Mouse (Mus musculus) intestine, embryonic 14.5 days (tissue): ENCODE data around the gene Usp46. TPM values are rescaled to one million over a fixed set of nuclear protein-coding genes. Genes with fewer than 3 reads are reported as not detected.

ENCODE experiments used
- ATAC-seq: fragments of 200-750 bp; cut with Nextera tagmentation; replicated peaks from 2 replicates; pipeline ENCODE4 v1.8.0; 2017; ENCODE audit warnings: low read depth, moderate number of reproducible peaks, moderate TSS enrichment, moderate library complexity; ENCODE audit not compliant: low FRiP score, low TSS enrichment
- DNase-seq: peaks from one replicate; pipeline ENCODE4 v3.0.0-alpha.2; 2018; ENCODE audit warnings: low spot score
- H3K27ac ChIP-seq: fragments of 300-500 bp; sonication (generic); 2 replicates; pipeline ENCODE4 v1.5.1; 2014; ENCODE audit warnings: low read depth, mild to moderate bottlenecking, control low read depth
- H3K27me3 ChIP-seq: fragments of 300-500 bp; sonication (generic); replicated peaks from 2 replicates; pipeline ENCODE4 v1.6.1; 2014; ENCODE audit warnings: low read length, control low read depth; ENCODE audit not compliant: control insufficient read depth, insufficient read depth
- H3K36me3 ChIP-seq: fragments of 300-500 bp; sonication (generic); 2 replicates; pipeline ENCODE4 v1.6.1; 2014; ENCODE audit warnings: low read length, control low read depth; ENCODE audit not compliant: control insufficient read depth, insufficient read depth
- H3K4me1 ChIP-seq: fragments of 300-500 bp; sonication (generic); replicated peaks from 2 replicates; pipeline ENCODE4 v1.6.1; 2014; ENCODE audit warnings: low read length, control low read depth, mixed read lengths; ENCODE audit not compliant: control insufficient read depth, insufficient read depth
- H3K4me2 ChIP-seq: fragments of 300-500 bp; sonication (generic); 2 replicates; pipeline ENCODE4 v1.6.1; 2014; ENCODE audit warnings: low read length
- H3K4me3 ChIP-seq: fragments of 300-500 bp; sonication (generic); 2 replicates; pipeline ENCODE4 v1.5.1; 2014; ENCODE audit warnings: low read depth, low read length, control low read depth, mixed read lengths
- H3K9ac ChIP-seq: fragments of 300-500 bp; sonication (generic); 2 replicates; pipeline ENCODE4 v1.6.1; 2014; ENCODE audit warnings: mild to moderate bottlenecking, low read length
- H3K9me3 ChIP-seq: fragments of 300-500 bp; sonication (generic); 2 replicates; pipeline ENCODE4 v1.6.1; 2016; ENCODE audit warnings: low read length, control low read depth; ENCODE audit not compliant: control insufficient read depth
- WGBS: fragments of 180-500 bp; shearing (Covaris S2); extraction: QIAGEN DNeasy Blood & Tissue Kit; methylation state at CpG from one replicate; pipeline ENCODE4 v1.1.7; 2014; 5-methylcytosine and 5-hydroxymethylcytosine counted together
- polyA plus RNA-seq: library from polyadenylated mRNA; unstranded; fragments of >200 nt; fragmentation: Nextera tagmentation; extraction: Ambion mirVana; gene quantifications from 2 replicates; pipeline ENCODE4 v1.2.1, GENCODE M21; 2014

Gene Usp46
- polyA plus RNA-seq, 1 experiment from 2014 or later, result 32.2 TPM

DNA sequence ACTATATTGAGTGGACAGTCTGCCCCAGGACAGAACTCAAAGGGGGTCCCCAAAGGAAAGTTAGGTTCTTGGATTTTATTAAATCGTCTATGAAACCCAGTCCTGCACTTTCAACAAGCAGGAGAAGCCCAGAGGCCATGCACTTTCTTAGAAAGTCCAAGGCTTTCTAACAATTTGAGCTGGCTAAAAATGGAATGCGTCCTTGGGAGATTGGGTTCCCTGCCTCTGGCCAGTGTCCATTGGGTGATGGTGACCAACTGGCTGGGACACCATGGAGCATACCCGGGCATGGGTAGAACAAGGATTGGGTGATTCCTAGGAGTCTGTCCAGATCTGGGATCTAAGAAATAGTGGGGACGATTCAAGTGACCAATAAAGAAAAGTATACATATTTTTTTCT is 47.7 kb downstream of the Usp46 start:
- DNase-seq (no peak), ATAC-seq (no peak)
- Histone ChIP-seq H3K9ac (no peak overlapping the region), H3K4me1 (no peaks in the 10 kb centered on the region; the same call in 1 of the 2 replicates), H3K4me3 (no peak overlapping the region), H3K9me3 (no peaks in the 10 kb centered on the region), H3K27me3 (no peaks in the 10 kb centered on the region), H3K27ac (no peak overlapping the region), H3K4me2 (no peak overlapping the region), H3K36me3 (peaks cover 23% of the 10 kb centered on the region)
- WGBS, result 94% methylated on average over 4 of the region's 4 CpGs

DNA sequence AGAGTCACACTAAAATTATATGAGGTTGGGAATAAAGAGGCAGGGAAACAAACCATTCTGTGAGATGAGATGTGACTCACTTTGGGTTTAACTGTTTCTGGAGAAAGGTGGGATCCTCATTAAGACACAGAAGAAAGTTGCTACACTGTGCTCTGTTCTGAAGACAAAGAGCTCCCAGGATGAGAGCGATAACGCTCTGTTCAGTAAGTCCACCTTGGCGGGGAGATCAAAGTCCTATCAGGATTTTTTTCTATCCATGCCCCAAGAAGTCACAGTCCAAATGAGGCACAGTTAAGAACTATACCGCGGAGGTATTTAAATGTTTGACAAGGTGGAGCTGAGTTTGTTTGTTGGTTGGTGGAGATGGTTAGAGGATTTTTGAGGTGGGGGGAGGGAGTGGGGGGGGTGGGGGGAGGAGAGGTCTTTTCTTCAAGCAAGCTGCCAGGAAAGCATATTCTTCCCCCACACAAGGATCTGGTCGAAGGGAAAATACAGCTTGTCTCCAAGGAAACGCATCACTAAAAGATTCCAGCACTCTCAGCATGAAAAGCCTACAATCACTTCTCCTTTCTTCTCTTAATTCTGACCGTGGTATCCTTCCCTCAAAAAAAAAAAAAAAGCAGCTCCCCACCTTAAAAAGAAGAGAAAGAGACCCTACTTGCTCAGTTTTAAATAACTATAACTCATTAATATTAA is 49.2 kb downstream of the Usp46 start:
- WGBS, result 85% methylated on average over 8 of the region's 8 CpGs
- no peaks in the 10 kb centered on the region; the same call in 1 of the 2 replicates for H3K4me1 ChIP-seq
- peaks cover 36% of the 10 kb centered on the region for H3K36me3 ChIP-seq
- H3K9ac ChIP-seq, result no peak overlapping the region
- no peak for DNase-seq
- no peak overlapping the region for H3K27ac ChIP-seq
- H3K9me3 ChIP-seq, result no peaks in the 10 kb centered on the region
- no peak for ATAC-seq
- H3K4me2 ChIP-seq, result no peak overlapping the region
- no peaks in the 10 kb centered on the region for H3K27me3 ChIP-seq
- no peak overlapping the region for H3K4me3 ChIP-seq

DNA sequence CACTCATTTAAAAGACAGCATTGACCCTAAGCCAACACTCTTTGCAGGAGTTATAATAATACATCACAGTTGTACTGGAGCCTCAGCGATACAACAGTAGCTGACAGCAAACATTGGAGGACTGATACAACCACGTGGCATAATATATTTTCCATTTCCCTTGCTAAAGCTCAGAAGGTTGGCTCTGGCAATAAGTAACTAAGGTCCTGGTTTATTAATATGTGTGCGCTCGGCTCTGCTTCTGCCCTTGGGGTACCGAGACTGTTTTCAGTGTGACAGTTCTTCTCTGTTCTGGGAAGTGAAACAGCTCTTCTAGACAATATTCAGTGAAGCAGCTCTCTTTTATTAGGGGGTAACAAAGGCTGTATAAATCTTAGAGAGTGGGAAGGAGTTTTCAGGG is 50.7 kb downstream of the Usp46 start:
- DNase-seq, result no peak
- no peak for ATAC-seq
- no peaks in the 10 kb centered on the region for H3K27me3 ChIP-seq
- H3K4me1 ChIP-seq, result no peaks in the 10 kb centered on the region; the same call in 1 of the 2 replicates
- WGBS, result 73% methylated on average over 5 of the region's 5 CpGs
- no peak overlapping the region for H3K4me2 ChIP-seq
- H3K36me3 ChIP-seq, result peaks cover 36% of the 10 kb centered on the region
- H3K9me3 ChIP-seq, result no peaks in the 10 kb centered on the region
- H3K4me3 ChIP-seq, result no peak overlapping the region
- no peak overlapping the region for H3K9ac ChIP-seq
- H3K27ac ChIP-seq, result no peak overlapping the region

DNA sequence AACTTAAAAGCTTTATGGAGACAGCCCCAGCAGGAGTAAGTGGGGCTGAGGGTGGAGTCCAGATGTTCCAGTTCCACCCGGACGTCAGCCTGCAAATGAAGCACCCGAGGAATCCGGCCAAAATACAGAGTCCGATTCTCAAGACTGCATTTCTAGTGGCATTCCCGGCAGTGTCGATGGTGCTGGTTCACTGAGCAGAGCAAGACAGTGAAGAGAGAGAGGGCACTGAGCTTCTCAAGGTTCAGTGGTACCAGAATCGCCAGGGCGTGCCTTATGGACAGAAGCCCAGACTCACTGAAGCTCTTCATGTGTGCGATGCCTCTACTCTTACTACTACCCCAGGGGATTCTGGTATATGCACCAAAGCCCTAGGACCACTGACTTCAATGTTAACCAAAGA is 56.6 kb downstream of the Usp46 start:
- ATAC-seq (no peak), DNase-seq (no peak)
- Histone ChIP-seq H3K9ac (no peak overlapping the region), H3K27ac (no peak overlapping the region), H3K4me1 (no peaks in the 10 kb centered on the region), H3K9me3 (no peaks in the 10 kb centered on the region), H3K4me3 (no peak overlapping the region), H3K36me3 (peaks cover 49% of the 10 kb centered on the region), H3K27me3 (no peaks in the 10 kb centered on the region), H3K4me2 (no peak overlapping the region)
- 89% methylated on average over 10 of the region's 10 CpGs for WGBS

DNA sequence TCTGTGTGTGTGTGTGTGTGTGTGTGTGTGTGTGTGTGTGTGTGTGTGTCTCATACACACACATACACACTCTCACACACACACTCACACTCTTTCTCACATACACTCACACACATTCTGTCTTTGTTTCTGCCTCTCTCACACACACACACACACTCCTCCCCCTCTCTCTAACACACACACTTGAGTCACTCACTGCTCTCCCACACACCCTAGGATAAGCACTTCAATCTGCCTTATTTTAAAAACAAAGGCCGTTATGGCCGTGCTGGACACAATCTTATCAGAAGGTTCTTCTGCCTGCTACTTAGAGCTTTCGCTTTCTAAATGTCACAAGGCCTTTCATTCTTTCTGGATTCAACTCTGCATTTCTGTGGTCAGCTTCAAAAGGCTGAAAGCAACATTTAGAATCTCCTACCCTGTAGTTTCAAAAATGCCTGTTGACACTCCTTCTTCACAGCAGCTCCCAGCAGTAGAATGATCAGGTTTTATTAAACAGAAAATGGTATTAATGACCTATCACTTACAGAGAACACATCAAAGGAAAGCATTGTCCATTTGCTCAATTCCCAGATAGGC is 60.6 kb downstream of the Usp46 start:
- no peak for DNase-seq
- 72% methylated on average over 3 of the region's 3 CpGs for WGBS
- H3K36me3 ChIP-seq, result peaks cover 52% of the 10 kb centered on the region

DNA sequence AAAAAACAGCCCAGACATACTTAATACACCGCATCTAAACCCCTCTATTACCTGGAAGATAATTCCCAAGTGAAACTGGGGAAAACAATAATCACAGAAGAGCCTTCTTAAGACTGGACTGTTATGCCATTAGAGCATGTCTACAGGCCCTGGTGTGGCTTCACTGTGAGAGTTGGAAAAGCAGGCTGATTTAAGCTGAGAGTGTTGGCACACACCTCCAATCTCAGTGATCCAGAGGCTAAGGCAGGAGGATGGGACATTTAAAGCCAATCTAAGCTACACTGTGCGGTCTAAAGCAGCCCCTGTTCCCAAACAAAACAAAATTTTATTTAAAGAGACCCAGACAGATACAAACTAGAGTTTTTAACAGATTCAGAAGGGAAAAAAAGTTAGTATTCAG is 62.3 kb downstream of the Usp46 start:
- Histone ChIP-seq H3K4me2 (no peak overlapping the region), H3K27me3 (no peaks in the 10 kb centered on the region), H3K4me3 (no peak overlapping the region), H3K9me3 (no peaks in the 10 kb centered on the region), H3K4me1 (no peaks in the 10 kb centered on the region), H3K27ac (no peak overlapping the region), H3K9ac (no peak overlapping the region), H3K36me3 (peaks cover 61% of the 10 kb centered on the region)
- WGBS, result 97% methylated on average over 2 of the region's 2 CpGs
- DNase-seq (no peak), ATAC-seq (no peak)

More for the DNA sequence above, 60.6 kb downstream of the Usp46 start:
- Histone ChIP-seq H3K27ac (no peak overlapping the region), H3K4me1 (no peaks in the 10 kb centered on the region), H3K9ac (no peak overlapping the region), H3K9me3 (no peaks in the 10 kb centered on the region), H3K4me3 (no peak overlapping the region), H3K4me2 (no peak overlapping the region), H3K27me3 (no peaks in the 10 kb centered on the region)
- no peak for ATAC-seq

DNA sequence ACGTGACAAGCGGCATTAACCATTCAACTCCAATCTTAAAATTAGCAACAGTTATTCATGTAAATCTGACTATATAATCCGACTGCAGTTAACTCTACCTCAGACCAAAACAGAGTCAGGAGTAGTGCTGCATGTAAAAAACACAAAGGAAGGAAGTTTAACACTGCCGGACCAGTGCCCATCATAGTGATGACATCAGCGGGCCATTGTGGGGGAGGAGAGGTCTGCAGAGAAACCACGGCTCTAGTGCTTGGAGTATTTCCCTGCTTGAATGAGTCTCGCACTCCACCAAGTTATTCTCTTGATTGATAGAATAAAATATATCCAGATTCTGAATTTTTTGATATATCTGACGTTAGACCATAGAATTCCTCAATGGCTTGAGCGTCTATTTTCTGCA is 66.5 kb downstream of the Usp46 start:
- Histone ChIP-seq H3K9ac (no peak overlapping the region), H3K36me3 (peaks cover 62% of the 10 kb centered on the region), H3K27me3 (no peaks in the 10 kb centered on the region), H3K4me2 (no peak overlapping the region), H3K9me3 (no peaks in the 10 kb centered on the region), H3K4me3 (no peak overlapping the region), H3K4me1 (no peaks in the 10 kb centered on the region), H3K27ac (no peak overlapping the region)
- ATAC-seq, result no peak
- WGBS, result 78% methylated on average over 9 of the region's 9 CpGs
- DNase-seq, result no peak

DNA sequence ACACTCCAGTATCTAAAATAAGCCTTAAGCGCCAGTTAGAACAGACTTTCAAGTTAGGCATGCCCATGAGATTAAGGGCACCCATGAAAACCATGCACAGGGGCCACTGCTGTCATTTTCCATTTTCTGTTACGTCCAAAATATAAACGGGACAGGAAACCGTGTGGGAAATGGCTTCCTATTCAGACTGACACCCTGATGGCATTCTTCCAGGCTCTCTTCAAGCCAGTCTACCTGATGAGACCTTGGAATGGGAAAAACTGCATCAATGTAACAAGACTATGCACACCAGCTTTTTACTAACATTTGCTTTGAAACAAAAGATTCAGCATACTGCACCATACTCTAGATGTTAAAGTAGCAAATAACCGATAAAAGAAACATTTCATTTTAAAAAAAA is 69.3 kb downstream of the Usp46 start:
- Histone ChIP-seq H3K4me2 (no peak overlapping the region), H3K36me3 (peaks cover 44% of the 10 kb centered on the region), H3K4me1 (no peaks in the 10 kb centered on the region), H3K4me3 (no peak overlapping the region), H3K9ac (no peak overlapping the region), H3K9me3 (no peaks in the 10 kb centered on the region), H3K27me3 (no peaks in the 10 kb centered on the region), H3K27ac (no peak overlapping the region)
- 85% methylated on average over 5 of the region's 5 CpGs for WGBS
- ATAC-seq, result no peak
- no peak for DNase-seq

DNA sequence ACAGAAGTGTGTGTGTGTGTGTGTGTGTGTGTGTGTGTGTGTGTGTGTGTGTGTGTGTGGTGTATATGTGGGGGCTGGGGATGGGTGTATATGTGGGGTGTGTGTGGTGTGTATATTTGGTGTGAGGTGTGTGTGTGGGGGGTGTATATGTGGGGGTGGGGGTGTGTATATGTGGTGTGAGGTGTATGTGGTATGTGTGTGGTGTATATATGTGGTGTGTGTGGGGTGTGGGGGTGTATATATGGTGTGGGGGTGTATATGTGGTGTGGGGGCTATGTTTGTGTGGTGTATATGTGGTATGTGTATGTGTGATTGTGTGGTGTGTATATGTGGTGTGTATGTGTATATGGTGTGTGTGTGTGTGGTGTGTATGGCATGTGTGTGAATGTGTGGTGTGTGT is 73.4 kb downstream of the Usp46 start:
- H3K9me3 ChIP-seq, result no peaks in the 10 kb centered on the region
- H3K4me1 ChIP-seq, result no peaks in the 10 kb centered on the region
- H3K27ac ChIP-seq, result no peak overlapping the region
- H3K27me3 ChIP-seq, result no peaks in the 10 kb centered on the region
- ATAC-seq, result no peak; the same call in 1 of the 2 replicates
- DNase-seq, result no peak
- H3K36me3 ChIP-seq, result peaks cover 8% of the 10 kb centered on the region
- H3K4me3 ChIP-seq, result no peak overlapping the region
- H3K9ac ChIP-seq, result no peak overlapping the region
- H3K4me2 ChIP-seq, result no peak overlapping the region
